Mouse (Mus musculus): ENCODE data around the gene Dmwd. TPM values are rescaled to one million over a fixed set of nuclear protein-coding genes. Genes with fewer than 3 reads are reported as not detected.

The Dmwd gene
- polyA plus RNA-seq, 1 experiment from 2014 or later: 30.0 TPM

GRCm38 (mm10) chr7:19095751-19096110, 19.7 kb downstream of the Dmwd start:
- no peaks in the 10 kb centered on the region for H3K9me3 ChIP-seq (ENCODE audit: control insufficient read depth, low read length)
- H3K36me3 ChIP-seq (ENCODE audit: control insufficient read depth, insufficient read depth, low read length): 0 out of 2 replicates have a peak, but pooled peaks cover 6% of the 10 kb centered on the region
- peaks cover 19% of the 10 kb centered on the region for H3K27me3 ChIP-seq (replicated peaks; ENCODE audit: control insufficient read depth, insufficient read depth, low read length)
- H3K27ac ChIP-seq (ENCODE audit: low read depth, low read length): no peak overlapping the region; the same call in 1 of the 2 replicates
- WGBS: under 1% methylated on average over 19 of the region's 19 CpGs
- peaks cover 34% of the 10 kb centered on the region for H3K4me1 ChIP-seq (ENCODE audit: control insufficient read depth, insufficient read depth, low read depth, low read length)
- ATAC-seq: no peak
- H3K4me3 ChIP-seq (ENCODE audit: low read length): peak overlapping the region; percentile 58
- peak overlapping the region; percentile 99 for H3K4me2 ChIP-seq (ENCODE audit: low read length)
- peak overlapping the region; percentile 76 for H3K9ac ChIP-seq (ENCODE audit: low read depth, low read length)

DNA sequence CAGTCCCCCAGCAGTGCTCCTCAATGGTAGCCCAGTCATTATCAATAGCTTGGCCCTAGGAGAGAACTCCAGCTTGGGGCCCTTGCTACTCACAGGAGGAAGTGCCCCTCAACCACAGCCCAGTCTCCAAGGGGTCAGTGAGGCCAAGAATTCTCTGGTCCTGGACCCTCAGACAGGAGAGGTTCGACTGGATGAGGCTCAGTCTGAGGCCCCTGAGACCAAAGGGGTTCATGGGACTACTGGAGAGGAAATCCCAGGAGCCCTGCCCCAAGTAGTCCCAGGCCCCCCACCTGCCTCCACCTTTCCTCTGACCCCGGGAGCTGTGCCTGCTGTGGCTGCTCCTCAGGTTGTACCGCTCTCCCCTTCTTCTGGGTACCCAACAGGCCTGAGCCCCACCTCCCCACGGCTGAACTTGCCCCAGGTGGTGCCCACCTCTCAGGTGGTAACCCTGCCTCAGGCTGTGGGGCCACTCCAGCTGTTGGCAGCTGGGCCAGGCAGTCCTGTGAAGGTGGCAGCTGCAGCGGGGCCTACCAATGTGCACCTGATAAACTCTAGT, 20.5 kb downstream of the Dmwd start:
- H3K9ac ChIP-seq (ENCODE audit: low read depth, low read length): peak overlapping the region; percentile 76
- no peak for ATAC-seq
- H3K4me1 ChIP-seq (ENCODE audit: control insufficient read depth, insufficient read depth, low read depth, low read length): peaks cover 34% of the 10 kb centered on the region
- H3K27ac ChIP-seq (ENCODE audit: low read depth, low read length): no peak overlapping the region
- 0 out of 2 replicates have a peak, but pooled peaks cover 5% of the 10 kb centered on the region for H3K36me3 ChIP-seq (ENCODE audit: control insufficient read depth, insufficient read depth, low read length)
- WGBS: 60% methylated on average over 5 of the region's 5 CpGs
- peaks cover 13% of the 10 kb centered on the region for H3K27me3 ChIP-seq (replicated peaks; ENCODE audit: control insufficient read depth, insufficient read depth, low read length)
- H3K9me3 ChIP-seq (ENCODE audit: control insufficient read depth, low read length): no peaks in the 10 kb centered on the region
- H3K4me2 ChIP-seq (ENCODE audit: low read length): peak overlapping the region; percentile 99
- peak overlapping the region; percentile 58 for H3K4me3 ChIP-seq (ENCODE audit: low read length)

DNA sequence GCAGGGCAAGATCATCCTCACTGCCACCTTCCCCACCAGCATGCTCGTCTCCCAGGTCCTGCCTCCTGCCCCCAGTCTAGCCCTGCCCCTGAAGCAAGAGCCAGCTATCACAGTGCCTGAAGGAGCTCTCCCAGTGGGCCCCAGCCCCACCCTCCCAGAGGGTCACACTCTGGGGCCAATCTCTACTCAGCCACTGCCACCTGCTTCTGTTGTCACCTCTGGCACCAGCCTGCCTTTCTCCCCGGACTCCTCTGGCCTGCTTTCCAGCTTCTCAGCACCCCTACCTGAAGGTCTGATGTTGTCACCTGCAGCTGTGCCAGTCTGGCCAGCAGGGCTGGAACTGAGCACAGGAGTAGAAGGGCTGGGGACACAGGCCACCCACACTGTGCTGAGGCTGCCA, 21.2 kb downstream of the Dmwd start:
- Histone ChIP-seq H3K4me2 (ENCODE audit: low read length) (no peak overlapping the region), H3K9ac (ENCODE audit: low read depth, low read length) (no peak overlapping the region), H3K9me3 (ENCODE audit: control insufficient read depth, low read length) (no peaks in the 10 kb centered on the region), H3K27ac (ENCODE audit: low read depth, low read length) (no peak overlapping the region), H3K27me3 (replicated peaks; ENCODE audit: control insufficient read depth, insufficient read depth, low read length) (peaks cover 8% of the 10 kb centered on the region), H3K36me3 (ENCODE audit: control insufficient read depth, insufficient read depth, low read length) (no peaks in the 10 kb centered on the region), H3K4me1 (ENCODE audit: control insufficient read depth, insufficient read depth, low read depth, low read length) (peaks cover 34% of the 10 kb centered on the region), H3K4me3 (ENCODE audit: low read length) (no peak overlapping the region)
- WGBS: 59% methylated on average over 2 of the region's 2 CpGs
- ATAC-seq: no peak

DNA sequence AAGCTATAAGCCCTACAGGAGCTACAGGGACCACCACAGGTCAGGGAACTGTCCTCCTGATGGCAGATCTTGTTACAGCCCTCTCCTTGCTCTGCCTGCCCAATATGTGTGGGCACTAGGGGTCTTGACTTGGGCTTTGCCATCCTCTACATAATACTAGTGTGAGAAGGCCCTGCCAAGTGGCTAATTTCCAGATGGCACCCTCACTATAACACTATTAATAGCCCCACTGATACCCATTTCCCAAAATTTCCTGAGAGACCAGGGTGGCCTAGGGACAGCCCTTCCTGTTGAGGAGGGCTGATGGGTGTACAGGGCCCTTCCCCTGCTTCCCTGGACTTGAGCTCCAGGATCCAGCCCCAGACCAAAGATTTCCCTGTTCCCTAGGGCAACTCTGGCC, 21.8 kb downstream of the Dmwd start:
- no peak overlapping the region for H3K4me2 ChIP-seq (ENCODE audit: low read length)
- H3K9ac ChIP-seq (ENCODE audit: low read depth, low read length): no peak overlapping the region
- no peak for ATAC-seq
- H3K4me1 ChIP-seq (ENCODE audit: control insufficient read depth, insufficient read depth, low read depth, low read length): peaks cover 32% of the 10 kb centered on the region
- no peaks in the 10 kb centered on the region; the same call in 1 of the 2 replicates for H3K9me3 ChIP-seq (ENCODE audit: control insufficient read depth, low read length)
- H3K27ac ChIP-seq (ENCODE audit: low read depth, low read length): no peak overlapping the region
- no peak overlapping the region for H3K4me3 ChIP-seq (ENCODE audit: low read length)
- H3K27me3 ChIP-seq (replicated peaks; ENCODE audit: control insufficient read depth, insufficient read depth, low read length): peaks cover 8% of the 10 kb centered on the region
- H3K36me3 ChIP-seq (ENCODE audit: control insufficient read depth, insufficient read depth, low read length): peaks cover 3% of the 10 kb centered on the region

GRCm38 (mm10) chr7:19098811-19099210, 22.8 kb downstream of the Dmwd start:
- H3K9me3 ChIP-seq (ENCODE audit: control insufficient read depth, low read length): no peaks in the 10 kb centered on the region; the same call in 1 of the 2 replicates
- peaks cover 8% of the 10 kb centered on the region for H3K36me3 ChIP-seq (ENCODE audit: control insufficient read depth, insufficient read depth, low read length)
- H3K4me1 ChIP-seq (ENCODE audit: control insufficient read depth, insufficient read depth, low read depth, low read length): peaks cover 25% of the 10 kb centered on the region
- no peak overlapping the region for H3K27ac ChIP-seq (ENCODE audit: low read depth, low read length)
- WGBS: 54% methylated on average over 6 of the region's 7 CpGs
- H3K4me3 ChIP-seq (ENCODE audit: low read length): no peak overlapping the region
- H3K9ac ChIP-seq (ENCODE audit: low read depth, low read length): no peak overlapping the region
- peaks cover 8% of the 10 kb centered on the region for H3K27me3 ChIP-seq (replicated peaks; ENCODE audit: control insufficient read depth, insufficient read depth, low read length)
- ATAC-seq: no peak
- H3K4me2 ChIP-seq (ENCODE audit: low read length): no peak overlapping the region

DNA sequence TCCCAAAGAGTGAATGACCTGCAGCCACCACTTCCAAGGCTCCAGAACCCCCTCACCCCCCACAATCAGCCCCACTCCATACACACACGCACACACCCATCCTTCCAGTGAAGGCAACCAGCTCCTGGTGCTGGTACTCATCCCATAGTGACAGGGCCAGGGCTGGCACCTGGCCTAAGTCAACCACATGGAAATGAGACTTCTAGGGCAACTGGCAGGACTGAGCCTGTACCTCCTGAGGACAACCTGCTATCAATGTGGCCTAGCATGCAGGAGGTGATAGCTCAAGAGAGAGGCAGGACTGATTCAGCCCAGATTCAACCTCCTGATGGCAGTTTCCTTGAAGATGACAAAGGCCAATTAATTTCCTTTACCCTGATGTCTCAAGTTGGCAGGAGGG, 24.3 kb downstream of the Dmwd start:
- Histone ChIP-seq H3K9ac (ENCODE audit: low read depth, low read length) (no peak overlapping the region), H3K27me3 (replicated peaks; ENCODE audit: control insufficient read depth, insufficient read depth, low read length) (no peaks in the 10 kb centered on the region; the same call in none of the 2 replicates), H3K4me2 (ENCODE audit: low read length) (no peak overlapping the region), H3K4me3 (ENCODE audit: low read length) (no peak overlapping the region), H3K36me3 (ENCODE audit: control insufficient read depth, insufficient read depth, low read length) (peaks cover 8% of the 10 kb centered on the region), H3K27ac (ENCODE audit: low read depth, low read length) (no peak overlapping the region), H3K9me3 (ENCODE audit: control insufficient read depth, low read length) (no peaks in the 10 kb centered on the region; the same call in 1 of the 2 replicates), H3K4me1 (ENCODE audit: control insufficient read depth, insufficient read depth, low read depth, low read length) (peaks cover 11% of the 10 kb centered on the region)
- WGBS: 86% methylated on average over 1 of the region's 1 CpGs
- no peak for ATAC-seq

GRCm38 (mm10) chr7:19103741-19104140, 27.7 kb downstream of the Dmwd start:
- H3K36me3 ChIP-seq (ENCODE audit: control insufficient read depth, insufficient read depth, low read length): peaks cover 8% of the 10 kb centered on the region
- H3K27ac ChIP-seq (ENCODE audit: low read depth, low read length): no peak overlapping the region
- ATAC-seq: no peak
- H3K4me3 ChIP-seq (ENCODE audit: low read length): no peak overlapping the region
- no peaks in the 10 kb centered on the region; the same call in 1 of the 2 replicates for H3K9me3 ChIP-seq (ENCODE audit: control insufficient read depth, low read length)
- H3K27me3 ChIP-seq (replicated peaks; ENCODE audit: control insufficient read depth, insufficient read depth, low read length): no peaks in the 10 kb centered on the region
- no peak overlapping the region for H3K9ac ChIP-seq (ENCODE audit: low read depth, low read length)
- H3K4me2 ChIP-seq (ENCODE audit: low read length): no peak overlapping the region
- H3K4me1 ChIP-seq (ENCODE audit: control insufficient read depth, insufficient read depth, low read depth, low read length): no peaks in the 10 kb centered on the region

GRCm38 (mm10) chr7:19104486-19104885, 28.5 kb downstream of the Dmwd start:
- no peak for ATAC-seq
- H3K27ac ChIP-seq (ENCODE audit: low read depth, low read length): no peak overlapping the region
- H3K4me3 ChIP-seq (ENCODE audit: low read length): no peak overlapping the region
- WGBS: 82% methylated on average over 2 of the region's 2 CpGs
- H3K4me2 ChIP-seq (ENCODE audit: low read length): no peak overlapping the region
- no peak overlapping the region for H3K9ac ChIP-seq (ENCODE audit: low read depth, low read length)
- peaks cover 8% of the 10 kb centered on the region for H3K36me3 ChIP-seq (ENCODE audit: control insufficient read depth, insufficient read depth, low read length)
- no peaks in the 10 kb centered on the region for H3K4me1 ChIP-seq (ENCODE audit: control insufficient read depth, insufficient read depth, low read depth, low read length)
- H3K9me3 ChIP-seq (ENCODE audit: control insufficient read depth, low read length): no peaks in the 10 kb centered on the region; the same call in 1 of the 2 replicates
- H3K27me3 ChIP-seq (replicated peaks; ENCODE audit: control insufficient read depth, insufficient read depth, low read length): no peaks in the 10 kb centered on the region

DNA sequence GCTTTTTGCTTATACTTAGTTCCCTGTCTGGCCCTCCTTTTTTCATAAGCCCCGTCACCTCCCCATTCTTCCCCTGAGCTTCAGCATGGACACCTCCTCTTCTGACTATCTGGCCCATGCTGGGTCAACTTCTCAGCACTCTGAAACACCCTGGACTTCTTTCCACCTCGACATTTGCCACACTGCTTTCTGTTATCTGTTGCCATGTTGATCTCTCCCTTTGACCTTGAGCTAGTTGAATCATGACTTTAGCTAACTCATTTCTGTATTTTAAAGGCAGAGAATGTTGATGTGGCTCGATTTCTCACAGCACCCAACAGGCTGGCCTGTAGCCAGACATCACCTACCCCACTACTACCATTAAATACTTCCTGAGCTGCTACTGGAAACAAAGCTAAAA, 31.4 kb downstream of the Dmwd start:
- no peaks in the 10 kb centered on the region; the same call in 1 of the 2 replicates for H3K9me3 ChIP-seq (ENCODE audit: control insufficient read depth, low read length)
- WGBS: 64% methylated on average over 3 of the region's 3 CpGs
- H3K4me3 ChIP-seq (ENCODE audit: low read length): no peak overlapping the region

More for the DNA sequence above, 31.4 kb downstream of the Dmwd start:
- H3K36me3 ChIP-seq (ENCODE audit: control insufficient read depth, insufficient read depth, low read length): peaks cover 8% of the 10 kb centered on the region
- no peak overlapping the region for H3K9ac ChIP-seq (ENCODE audit: low read depth, low read length)
- ATAC-seq: no peak
- no peak overlapping the region for H3K27ac ChIP-seq (ENCODE audit: low read depth, low read length)
- no peaks in the 10 kb centered on the region; the same call in 1 of the 2 replicates for H3K27me3 ChIP-seq (replicated peaks; ENCODE audit: control insufficient read depth, insufficient read depth, low read length)
- H3K4me2 ChIP-seq (ENCODE audit: low read length): no peak overlapping the region
- no peaks in the 10 kb centered on the region for H3K4me1 ChIP-seq (ENCODE audit: control insufficient read depth, insufficient read depth, low read depth, low read length)

Measured in hindbrain, embryonic 16.5 days (tissue).